Mouse (Mus musculus): Measurements from ENCODE around the gene Sox10. TPM values are rescaled to one million over a fixed set of nuclear protein-coding genes. Genes with fewer than 3 reads are reported as not detected.

Gene Sox10
- polyA plus RNA-seq, 1 experiment = not detected

DNA sequence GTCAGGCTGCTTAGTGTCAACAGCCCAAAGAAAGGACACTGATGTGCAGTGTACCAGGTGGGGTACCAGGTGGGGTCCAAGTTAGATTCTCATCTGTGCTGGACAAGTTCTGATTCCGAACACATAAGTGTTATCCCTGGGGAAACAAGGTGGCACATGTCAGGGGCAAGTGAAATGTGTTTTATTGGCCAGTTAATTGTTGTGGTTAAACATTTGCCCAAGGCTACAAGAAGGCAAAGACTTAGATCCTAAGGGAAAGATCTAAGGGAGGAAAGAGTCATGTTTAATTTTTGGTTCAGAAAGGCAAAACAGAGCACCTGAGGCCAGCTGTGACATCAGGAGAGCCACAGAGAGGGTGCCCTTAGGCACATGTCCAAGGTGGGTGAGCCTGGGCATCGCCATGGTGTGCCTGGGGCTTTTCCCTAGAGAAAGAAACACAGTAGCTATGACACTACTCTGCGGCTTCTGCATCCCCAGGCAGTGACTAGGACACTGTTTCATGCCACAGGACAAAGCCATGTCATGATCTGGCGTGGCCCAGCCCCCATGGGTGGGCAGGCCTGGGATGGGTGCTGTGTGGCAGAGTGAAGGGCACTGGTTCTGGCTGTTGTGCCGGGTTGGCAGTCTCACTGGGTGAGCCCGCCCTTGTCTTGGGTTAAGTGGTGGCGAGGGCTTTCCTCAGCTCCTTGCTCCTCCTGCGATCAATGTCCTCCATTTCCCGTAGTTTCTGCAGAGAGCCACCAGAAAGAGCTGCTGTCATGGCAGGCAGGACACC lies 30.4 kb downstream of the Sox10 start:
- 86% methylated on average over 9 of the region's 9 CpGs for WGBS
- no peak overlapping the region for H3K27ac ChIP-seq (ENCODE audit: insufficient read depth, low read depth, low read length)
- H3K4me3 ChIP-seq (ENCODE audit: insufficient read depth, low read depth, low read length) = no peak overlapping the region
- TF ChIP-seq CTCF (IDR thresholded peaks at IDR 0.05; ENCODE audit: insufficient read depth, low read depth, low read length) (no peak), POLR2A (IDR thresholded peaks at IDR 0.05; ENCODE audit: insufficient read depth, low read depth, low read length) (no peak)
- peaks cover 3% of the 10 kb centered on the region; the same call in 1 of the 2 replicates for H3K4me1 ChIP-seq (ENCODE audit: control insufficient read depth, insufficient read depth, low read length)

GRCm38 (mm10) chr15:79133191-79133661 lies 31.8 kb downstream of the Sox10 start:
- Histone ChIP-seq H3K4me1 (ENCODE audit: control insufficient read depth, insufficient read depth, low read length) (peaks cover 3% of the 10 kb centered on the region; the same call in 1 of the 2 replicates), H3K27ac (ENCODE audit: insufficient read depth, low read depth, low read length) (no peak overlapping the region), H3K4me3 (ENCODE audit: insufficient read depth, low read depth, low read length) (no peak overlapping the region)
- TF ChIP-seq POLR2A (IDR thresholded peaks at IDR 0.05; ENCODE audit: insufficient read depth, low read depth, low read length) = no peak
- no peak for TF ChIP-seq CTCF (IDR thresholded peaks at IDR 0.05; ENCODE audit: insufficient read depth, low read depth, low read length)
- 88% methylated on average over 6 of the region's 6 CpGs for WGBS

GRCm38 (mm10) chr15:79131442-79131841 lies 33.6 kb downstream of the Sox10 start:
- no peak overlapping the region for H3K4me3 ChIP-seq (ENCODE audit: insufficient read depth, low read depth, low read length)
- WGBS = 59% methylated on average over 7 of the region's 7 CpGs
- peaks cover 3% of the 10 kb centered on the region; the same call in 1 of the 2 replicates for H3K4me1 ChIP-seq (ENCODE audit: control insufficient read depth, insufficient read depth, low read length)
- H3K27ac ChIP-seq (ENCODE audit: insufficient read depth, low read depth, low read length) = no peak overlapping the region
- TF ChIP-seq CTCF (IDR thresholded peaks at IDR 0.05; ENCODE audit: insufficient read depth, low read depth, low read length) = no peak
- no peak for TF ChIP-seq POLR2A (IDR thresholded peaks at IDR 0.05; ENCODE audit: insufficient read depth, low read depth, low read length)

DNA sequence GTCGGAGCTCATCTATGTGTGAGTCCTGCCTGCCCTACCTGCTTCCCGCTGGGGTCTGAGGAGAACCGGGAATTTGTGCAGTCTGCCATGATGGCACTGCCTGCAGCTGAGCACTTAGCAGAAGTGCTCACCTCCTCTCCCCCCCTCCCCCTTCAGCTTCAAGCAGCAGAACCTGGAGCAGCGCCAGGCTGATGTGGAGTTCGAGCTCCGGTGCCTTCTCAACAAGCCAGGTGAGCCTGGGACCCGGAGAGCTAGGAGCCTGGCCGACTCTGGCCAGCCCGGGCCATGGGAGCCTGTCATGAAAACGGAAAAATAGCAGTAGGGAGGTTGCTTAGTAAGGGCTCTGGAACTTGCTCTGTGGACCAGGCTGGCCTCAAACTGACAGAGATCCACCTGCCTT lies 34.3 kb downstream of the Sox10 start:
- TF ChIP-seq CTCF (IDR thresholded peaks at IDR 0.05; ENCODE audit: insufficient read depth, low read depth, low read length) (no peak), POLR2A (IDR thresholded peaks at IDR 0.05; ENCODE audit: insufficient read depth, low read depth, low read length) (no peak)
- no peak overlapping the region for H3K27ac ChIP-seq (ENCODE audit: insufficient read depth, low read depth, low read length)
- no peak overlapping the region for H3K4me3 ChIP-seq (ENCODE audit: insufficient read depth, low read depth, low read length)
- 82% methylated on average over 10 of the region's 10 CpGs for WGBS
- peaks cover 3% of the 10 kb centered on the region; the same call in 1 of the 2 replicates for H3K4me1 ChIP-seq (ENCODE audit: control insufficient read depth, insufficient read depth, low read length)

DNA sequence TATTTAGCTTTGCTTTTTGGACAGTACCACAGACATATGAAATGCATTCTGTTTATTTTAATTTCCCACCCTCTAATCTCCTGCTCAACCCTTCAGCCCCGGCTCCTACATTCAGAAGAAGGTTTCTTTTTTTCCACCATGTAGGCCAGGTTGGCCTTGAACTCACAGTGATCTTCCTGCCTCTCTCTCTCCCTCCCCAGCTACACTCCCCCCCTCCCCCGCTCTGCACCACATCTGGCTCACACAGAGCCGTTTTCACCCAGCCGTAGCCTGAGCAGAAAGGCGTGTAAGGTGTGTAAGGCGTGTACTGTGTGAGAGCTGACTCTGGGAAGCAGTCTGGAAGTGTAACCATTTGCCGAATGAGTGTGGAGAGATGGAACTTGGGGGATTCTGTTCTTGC lies 35.7 kb downstream of the Sox10 start:
- WGBS = 82% methylated on average over 7 of the region's 7 CpGs
- Histone ChIP-seq H3K4me3 (ENCODE audit: insufficient read depth, low read depth, low read length) (no peak overlapping the region), H3K27ac (ENCODE audit: insufficient read depth, low read depth, low read length) (no peak overlapping the region), H3K4me1 (ENCODE audit: control insufficient read depth, insufficient read depth, low read length) (peaks cover 3% of the 10 kb centered on the region; the same call in 1 of the 2 replicates)
- TF ChIP-seq POLR2A (IDR thresholded peaks at IDR 0.05; ENCODE audit: insufficient read depth, low read depth, low read length) (no peak), CTCF (IDR thresholded peaks at IDR 0.05; ENCODE audit: insufficient read depth, low read depth, low read length) (no peak)

- peaks cover 3% of the 10 kb centered on the region; the same call in 1 of the 2 replicates for H3K4me1 ChIP-seq (ENCODE audit: control insufficient read depth, insufficient read depth, low read length)
- WGBS = 96% methylated on average over 5 of the region's 5 CpGs
- no peak overlapping the region for H3K4me3 ChIP-seq (ENCODE audit: insufficient read depth, low read depth, low read length)
- TF ChIP-seq CTCF (IDR thresholded peaks at IDR 0.05; ENCODE audit: insufficient read depth, low read depth, low read length) = peak; percentile 30; the same call in 1 of the 2 replicates
- no peak for TF ChIP-seq POLR2A (IDR thresholded peaks at IDR 0.05; ENCODE audit: insufficient read depth, low read depth, low read length)
- no peak overlapping the region for H3K27ac ChIP-seq (ENCODE audit: insufficient read depth, low read depth, low read length)
Observed at GRCm38 (mm10) chr15:79128208-79128607, 36.8 kb downstream of the Sox10 start.

GRCm38 (mm10) chr15:79127101-79127500 lies 37.9 kb downstream of the Sox10 start:
- TF ChIP-seq POLR2A (IDR thresholded peaks at IDR 0.05; ENCODE audit: insufficient read depth, low read depth, low read length) (no peak), CTCF (IDR thresholded peaks at IDR 0.05; ENCODE audit: insufficient read depth, low read depth, low read length) (no peak)
- peaks cover 3% of the 10 kb centered on the region; the same call in 1 of the 2 replicates for H3K4me1 ChIP-seq (ENCODE audit: control insufficient read depth, insufficient read depth, low read length)
- no peak overlapping the region for H3K27ac ChIP-seq (ENCODE audit: insufficient read depth, low read depth, low read length)
- H3K4me3 ChIP-seq (ENCODE audit: insufficient read depth, low read depth, low read length) = no peak overlapping the region
- WGBS = 94% methylated on average over 12 of the region's 12 CpGs

- 76% methylated on average over 13 of the region's 13 CpGs for WGBS
Observed at GRCm38 (mm10) chr15:79126217-79126932, 38.7 kb downstream of the Sox10 start.

More at GRCm38 (mm10) chr15:79126217-79126932, 38.7 kb downstream of the Sox10 start:
- Histone ChIP-seq H3K27ac (ENCODE audit: insufficient read depth, low read depth, low read length) (no peak overlapping the region), H3K4me1 (ENCODE audit: control insufficient read depth, insufficient read depth, low read length) (no peaks in the 10 kb centered on the region; the same call in 1 of the 2 replicates), H3K4me3 (ENCODE audit: insufficient read depth, low read depth, low read length) (no peak overlapping the region)
- TF ChIP-seq CTCF (IDR thresholded peaks at IDR 0.05; ENCODE audit: insufficient read depth, low read depth, low read length) = no peak
- no peak for TF ChIP-seq POLR2A (IDR thresholded peaks at IDR 0.05; ENCODE audit: insufficient read depth, low read depth, low read length)
